Mouse (Mus musculus) T-cell, adult 66 days (primary cell): ENCODE measurements around the gene Col9a1. TPM values are rescaled to one million over a fixed set of nuclear protein-coding genes. Genes with fewer than 3 reads are reported as not detected.

Experiments used
- total RNA-seq, 2 experiments: library from RNA; stranded (reverse); gene quantifications; 3 replicates in 1 of 2; 4 replicates in 1 of 2; pipeline ENCODE4 v1.2.4; 2023

The Col9a1 gene
- not detected for total RNA-seq

DNA sequence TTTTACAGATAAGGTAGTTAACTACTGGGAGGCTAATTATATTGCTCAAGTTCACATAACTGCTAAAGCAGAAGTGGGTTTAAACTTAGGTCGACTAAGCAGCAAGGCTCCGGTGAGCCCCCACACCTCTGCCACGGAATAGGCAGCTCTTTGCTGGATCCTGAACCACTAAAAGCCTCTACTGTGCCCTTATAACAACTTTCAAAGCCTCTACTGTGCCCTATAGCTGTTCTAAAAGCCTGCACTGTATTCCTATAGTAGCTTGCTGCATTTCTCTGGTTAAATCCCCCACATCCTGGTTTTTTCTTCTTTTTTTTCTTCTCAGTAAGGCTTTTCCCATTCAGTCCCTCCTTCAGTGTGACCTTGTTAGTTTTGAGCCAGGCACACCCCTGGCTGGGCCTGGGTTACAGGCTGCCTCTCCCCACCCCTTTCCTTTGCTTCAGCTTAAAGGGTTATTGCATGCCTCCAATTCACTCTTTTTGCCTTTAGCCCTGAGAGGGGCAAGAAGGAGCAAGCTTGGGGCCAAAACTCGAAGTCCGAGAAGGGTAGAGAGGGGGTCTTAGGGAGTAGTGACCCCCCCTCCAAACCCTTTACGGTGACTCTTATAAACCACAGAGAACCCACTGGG is at the start of gene Col9a1:
Col9a1 (plus strand) TSS at position 387 of the 628 bp plus-strand sequence.

Other genes starting within 250 kb of the Col9a1 start
- 10 to 100 TPM; 20.5 to 22.3 TPM for gene Sdhaf4, start 172.0 kb upstream of the Col9a1 start, total RNA-seq
- gene Fam135a, start 77.3 kb upstream of the Col9a1 start, total RNA-seq, result 1 to 10 TPM in 1 of 2 experiments, under 1 TPM in 1; 0.83 to 1.4 TPM